Mouse (Mus musculus) heart, embryonic 13.5 days (tissue): Measurements from ENCODE around the gene Mup22. TPM values are rescaled to one million over a fixed set of nuclear protein-coding genes. Genes with fewer than 3 reads are reported as not detected.
"Not testable (repeated sequence)": the region's sequence is repeated elsewhere in the genome, so short reads cannot be mapped to it uniquely, and the experiment has no call there.

Experiments used
- ATAC-seq: fragments of 200-750 bp; cut with Nextera tagmentation; 2 replicates; pipeline ENCODE4 v1.8.0; 2017; ENCODE audit warnings: moderate TSS enrichment; ENCODE audit not compliant: insufficient number of reproducible peaks, low FRiP score, low TSS enrichment; ENCODE audit errors: extremely low read depth
- H3K27ac ChIP-seq: fragments of 300-500 bp; sonication (generic); replicated peaks from 2 replicates; pipeline ENCODE4 v1.5.1; 2015; ENCODE audit warnings: moderate library complexity, mild to moderate bottlenecking, inconsistent platforms
- H3K27me3 ChIP-seq: fragments of 300-500 bp; sonication (generic); replicated peaks from 2 replicates; pipeline ENCODE4 v1.6.1; 2015; ENCODE audit warnings: mild to moderate bottlenecking, inconsistent platforms
- H3K36me3 ChIP-seq: fragments of 300-500 bp; sonication (generic); 2 replicates; pipeline ENCODE4 v1.6.1; 2015; ENCODE audit warnings: mild to moderate bottlenecking, inconsistent platforms
- H3K4me1 ChIP-seq: fragments of 300-500 bp; sonication (generic); 2 replicates; pipeline ENCODE4 v1.6.1; 2015; ENCODE audit warnings: inconsistent platforms
- H3K4me2 ChIP-seq: fragments of 300-500 bp; sonication (generic); 2 replicates; pipeline ENCODE4 v1.6.1; 2015; ENCODE audit warnings: inconsistent platforms, mild to moderate bottlenecking, moderate library complexity
- H3K4me3 ChIP-seq: fragments of 300-500 bp; sonication (generic); 2 replicates; pipeline ENCODE4 v1.5.1; 2015; ENCODE audit warnings: moderate library complexity, mild to moderate bottlenecking, inconsistent platforms
- H3K9ac ChIP-seq: fragments of 300-500 bp; sonication (generic); 2 replicates; pipeline ENCODE4 v1.6.1; 2015; ENCODE audit warnings: inconsistent platforms, mild to moderate bottlenecking, moderate library complexity
- H3K9me3 ChIP-seq: fragments of 300-500 bp; sonication (generic); 2 replicates; pipeline ENCODE4 v1.6.1; 2016; ENCODE audit warnings: inconsistent platforms
- whole genome bisulfite sequencing: fragments of 180-500 bp; shearing (Covaris S2); methylation state at CpG from one replicate; pipeline ENCODE4 v1.1.7; 2015; ENCODE audit warnings: mixed read lengths; 5-methylcytosine and 5-hydroxymethylcytosine counted together
- polyA plus RNA-seq: library from polyadenylated mRNA; unstranded; fragments of >200 nt; fragmentation: Nextera tagmentation; extraction: Ambion mirVana; gene quantifications from 2 replicates; pipeline ENCODE4 v1.2.1, GENCODE M21; 2015

The Mup22 gene
- not detected in 2 replicates for polyA plus RNA-seq

GRCm38 (mm10) chr4:60821363-60821762, at the start of gene Mup22:
TSS of gene Mup22 (minus strand) at chr4:60821463.
- H3K9me3 ChIP-seq: not testable (repeated sequence)

GRCm38 (mm10) chr4:60840889-60841288, 19.6 kb upstream of the Mup22 start:
- H3K9ac ChIP-seq, H3K27ac ChIP-seq, H3K4me2 ChIP-seq, H3K4me1 ChIP-seq, H3K27me3 ChIP-seq, H3K9me3 ChIP-seq, ATAC-seq, H3K36me3 ChIP-seq, H3K4me3 ChIP-seq: not testable (repeated sequence)

More at GRCm38 (mm10) chr4:60821363-60821762, at the start of gene Mup22:
- not testable (repeated sequence) for H3K4me1 ChIP-seq, H3K27me3 ChIP-seq, H3K4me3 ChIP-seq, H3K27ac ChIP-seq, H3K36me3 ChIP-seq, ATAC-seq, H3K9ac ChIP-seq, H3K4me2 ChIP-seq
- WGBS: 46% methylated on average over 4 of the region's 4 CpGs

Other genes starting within 250 kb of the Mup22 start
- gene Mup10, start 239.3 kb downstream of the Mup22 start, polyA plus RNA-seq: not detected in 2 replicates
- not detected in 2 replicates for gene Mup11, start 159.1 kb downstream of the Mup22 start, polyA plus RNA-seq
- gene Mup12, start 80.1 kb downstream of the Mup22 start, polyA plus RNA-seq: not detected in 2 replicates